Mouse (Mus musculus) small intestine, adult 2 months (tissue): Measurements from ENCODE around the gene Zfp689. TPM values are rescaled to one million over a fixed set of nuclear protein-coding genes. Genes with fewer than 3 reads are reported as not detected.

Experiments used
- H3K27ac ChIP-seq: fragments of 200-500 bp; 2 replicates; pipeline ENCODE4 v1.5.1; 2012; ENCODE audit warnings: low read depth, low read length, control low read depth, inconsistent platforms; ENCODE audit not compliant: insufficient read depth
- H3K27me3 ChIP-seq: fragments of 200-500 bp; 2 replicates; pipeline ENCODE4 v1.6.1; 2012; ENCODE audit warnings: mild to moderate bottlenecking, moderate library complexity, low read length, inconsistent platforms; ENCODE audit not compliant: control insufficient read depth, insufficient read depth
- H3K36me3 ChIP-seq: fragments of 200-500 bp; 2 replicates; pipeline ENCODE4 v1.6.1; 2012; ENCODE audit warnings: mild to moderate bottlenecking, low read length, control low read depth, inconsistent platforms; ENCODE audit not compliant: control insufficient read depth, insufficient read depth
- H3K4me1 ChIP-seq: fragments of 200-500 bp; 2 replicates; pipeline ENCODE4 v1.6.1; 2012; ENCODE audit warnings: low read length, inconsistent platforms, mixed read lengths; ENCODE audit not compliant: control insufficient read depth, insufficient read depth, insufficient read length
- H3K4me3 ChIP-seq: fragments of 200-500 bp; 2 replicates; pipeline ENCODE4 v1.5.1; 2012; ENCODE audit warnings: low read depth, mild to moderate bottlenecking, control low read depth, inconsistent platforms, low read length, moderate library complexity
- CTCF ChIP-seq: fragments of 200-500 bp; IDR thresholded peaks from 2 replicates; pipeline ENCODE4 v1.5.1; 2012; ENCODE audit warnings: low read depth, mild to moderate bottlenecking, control low read depth, inconsistent platforms, low read length, moderate library complexity, mixed read lengths; ENCODE audit not compliant: insufficient replicate concordance, insufficient read length; ENCODE audit errors: extremely low read depth
- POLR2A ChIP-seq: fragments of 200-500 bp; IDR thresholded peaks from 2 replicates; pipeline ENCODE4 v1.6.1; 2012; ENCODE audit warnings: low read depth, mild to moderate bottlenecking, control low read depth, inconsistent platforms, low read length, moderate library complexity
- WGBS: fragments of 180-500 bp; shearing (Covaris S2); methylation state at CpG from one replicate; pipeline ENCODE4 v1.1.7; 2018; 5-methylcytosine and 5-hydroxymethylcytosine counted together
- polyA plus RNA-seq: library from polyadenylated mRNA; depleted of rRNA; stranded (reverse); fragments of >200 nt; gene quantifications from 2 replicates; pipeline ENCODE4 v1.2.3, GENCODE M21; 2012

Zfp689 gene
- polyA plus RNA-seq, 1 experiment, result 2.9 TPM

DNA sequence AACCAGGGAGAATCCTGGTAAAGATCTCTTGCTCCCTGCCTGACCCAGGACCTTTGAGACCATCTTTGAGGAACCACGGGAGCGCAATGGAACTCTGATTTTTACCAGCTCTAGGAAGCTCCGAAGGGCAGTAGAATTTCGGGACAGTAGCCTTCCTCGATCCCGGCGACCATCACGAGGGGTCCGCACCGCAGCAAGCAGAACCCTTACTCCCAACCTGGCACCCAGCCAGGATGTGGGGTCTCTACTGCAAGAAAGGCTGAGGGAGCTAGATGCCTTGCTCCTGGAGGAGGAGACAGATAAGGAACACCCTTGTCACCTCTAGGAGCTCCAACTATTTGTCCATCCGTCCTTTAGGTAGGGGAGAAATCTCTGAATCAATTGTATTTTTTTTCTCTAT, 27.4 kb upstream of the Zfp689 start:
- Histone ChIP-seq H3K36me3 (peaks cover 46% of the 10 kb centered on the region), H3K4me1 (peaks cover 11% of the 10 kb centered on the region), H3K27ac (no peak overlapping the region), H3K27me3 (no peaks in the 10 kb centered on the region), H3K4me3 (no peak overlapping the region)
- TF ChIP-seq CTCF, result no peak
- no peak for TF ChIP-seq POLR2A
- WGBS, result 95% methylated on average over 11 of the region's 11 CpGs

DNA sequence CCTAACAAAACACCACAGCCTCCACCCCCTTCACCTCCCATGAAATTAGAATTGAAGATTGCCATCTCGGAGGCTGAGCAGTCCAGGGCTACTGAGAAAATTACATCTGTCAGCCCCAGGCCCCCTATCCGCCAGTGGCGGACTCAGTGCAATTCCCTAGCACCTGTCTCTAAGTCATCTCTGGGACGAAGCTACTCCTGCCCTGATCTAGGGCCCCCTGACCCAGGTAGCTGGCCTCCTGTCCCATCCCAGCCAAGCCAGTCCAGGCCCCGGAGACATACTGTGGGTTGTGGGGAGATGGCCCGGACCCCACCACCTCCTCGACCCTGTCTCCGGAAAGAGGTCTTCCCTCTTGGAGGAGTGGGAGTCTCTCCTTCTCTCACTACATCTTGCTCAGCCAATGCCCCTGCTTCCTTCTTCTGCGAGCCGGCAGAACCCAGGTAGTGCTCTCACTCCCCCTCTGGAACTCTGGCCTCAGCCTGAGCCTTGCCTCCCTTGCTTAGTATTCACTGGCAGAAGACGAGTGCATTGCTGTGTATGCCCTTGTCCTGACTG, 26.3 kb upstream of the Zfp689 start:
- TF ChIP-seq POLR2A (no peak), CTCF (no peak)
- Histone ChIP-seq H3K27me3 (no peaks in the 10 kb centered on the region), H3K36me3 (peaks cover 41% of the 10 kb centered on the region), H3K4me1 (peaks cover 8% of the 10 kb centered on the region), H3K4me3 (no peak overlapping the region), H3K27ac (no peak overlapping the region)
- 95% methylated on average over 11 of the region's 11 CpGs for WGBS

- peaks cover 11% of the 10 kb centered on the region; the same call in 1 of the 2 replicates for H3K4me1 ChIP-seq
- WGBS, result 76% methylated on average over 6 of the region's 6 CpGs
- H3K27ac ChIP-seq, result no peak overlapping the region
- no peaks in the 10 kb centered on the region for H3K27me3 ChIP-seq
- no peak overlapping the region for H3K4me3 ChIP-seq
- H3K36me3 ChIP-seq, result peaks cover 41% of the 10 kb centered on the region
- TF ChIP-seq POLR2A, result no peak
- no peak for TF ChIP-seq CTCF
Measured at GRCm38 (mm10) chr7:127474378-127475070, 25.6 kb upstream of the Zfp689 start.

DNA sequence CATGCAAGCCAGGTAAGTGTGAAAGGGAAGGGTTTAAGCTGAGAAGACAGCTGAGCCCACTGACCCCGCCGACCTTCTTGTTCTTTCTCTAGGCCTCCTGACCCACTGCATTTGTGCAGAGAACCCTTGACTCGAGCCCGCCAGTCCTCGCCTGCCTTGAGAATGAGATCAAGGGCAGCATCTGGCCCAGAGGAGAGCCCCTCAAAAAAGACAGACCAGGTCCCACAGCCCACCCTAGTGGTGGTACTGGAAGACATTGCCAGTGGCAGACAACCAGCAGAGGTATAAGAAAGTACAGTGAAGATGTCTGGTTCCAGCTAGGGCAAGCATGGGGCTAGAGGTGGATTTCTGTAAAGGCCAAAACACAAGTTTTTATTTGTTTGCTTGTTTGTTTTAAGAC, 24.7 kb upstream of the Zfp689 start:
- Histone ChIP-seq H3K4me1 (peaks cover 11% of the 10 kb centered on the region; the same call in 1 of the 2 replicates), H3K36me3 (peaks cover 41% of the 10 kb centered on the region), H3K4me3 (no peak overlapping the region), H3K27me3 (no peaks in the 10 kb centered on the region), H3K27ac (no peak overlapping the region)
- 91% methylated on average over 5 of the region's 5 CpGs for WGBS
- TF ChIP-seq CTCF (no peak), POLR2A (no peak)

- Histone ChIP-seq H3K27me3 (no peaks in the 10 kb centered on the region), H3K4me3 (peak overlapping the region; percentile 94), H3K4me1 (peaks cover 11% of the 10 kb centered on the region; the same call in 1 of the 2 replicates), H3K27ac (peak overlapping the region; percentile 88), H3K36me3 (peaks cover 41% of the 10 kb centered on the region)
- WGBS, result 5% methylated on average over 7 of the region's 7 CpGs
- TF ChIP-seq CTCF (no peak), POLR2A (no peak)
Measured at GRCm38 (mm10) chr7:127472060-127472459, 23.1 kb upstream of the Zfp689 start.

GRCm38 (mm10) chr7:127471646-127472010, 22.7 kb upstream of the Zfp689 start:
- WGBS, result under 1% methylated on average over 24 of the region's 25 CpGs
- Histone ChIP-seq H3K4me3 (peak overlapping the region; percentile 94), H3K27me3 (no peaks in the 10 kb centered on the region), H3K27ac (peak overlapping the region; percentile 88), H3K36me3 (peaks cover 39% of the 10 kb centered on the region), H3K4me1 (peaks cover 11% of the 10 kb centered on the region; the same call in 1 of the 2 replicates)
- TF ChIP-seq CTCF (no peak), POLR2A (no peak)
